Mouse (Mus musculus): ENCODE results near the gene Gm45062.

The Gm45062 gene

DNA sequence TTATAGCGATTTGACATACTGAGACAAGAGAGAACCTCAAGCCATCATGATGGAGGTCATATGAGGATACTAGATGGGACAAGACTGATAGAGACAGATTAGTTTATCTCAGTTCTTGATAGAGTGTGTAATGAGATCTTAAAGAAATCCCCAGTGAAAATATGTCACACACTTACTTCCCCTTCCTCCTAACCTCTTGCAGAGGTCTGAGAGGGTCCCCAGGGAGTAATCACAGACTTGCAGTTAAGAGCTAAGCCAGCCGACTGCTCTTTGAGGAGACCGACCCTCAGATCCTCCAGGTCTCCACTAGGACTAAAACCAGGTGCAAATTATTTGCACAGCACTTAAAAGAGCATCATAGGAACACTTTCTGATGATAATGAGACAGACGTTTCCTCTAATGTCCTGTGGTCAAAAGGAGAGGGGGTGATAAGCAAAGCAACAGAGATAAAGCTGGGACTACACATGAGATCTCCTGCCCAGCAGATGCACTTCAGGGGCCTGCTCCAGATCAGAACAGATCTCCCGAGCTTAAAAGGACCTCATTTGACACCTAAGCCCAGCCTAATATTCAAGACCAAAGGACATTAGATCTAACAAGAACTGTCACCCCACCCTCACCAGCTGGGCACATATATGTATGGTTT, 372.9 kb downstream of the Gm45062 start:
- no peak for DNase-seq

DNA sequence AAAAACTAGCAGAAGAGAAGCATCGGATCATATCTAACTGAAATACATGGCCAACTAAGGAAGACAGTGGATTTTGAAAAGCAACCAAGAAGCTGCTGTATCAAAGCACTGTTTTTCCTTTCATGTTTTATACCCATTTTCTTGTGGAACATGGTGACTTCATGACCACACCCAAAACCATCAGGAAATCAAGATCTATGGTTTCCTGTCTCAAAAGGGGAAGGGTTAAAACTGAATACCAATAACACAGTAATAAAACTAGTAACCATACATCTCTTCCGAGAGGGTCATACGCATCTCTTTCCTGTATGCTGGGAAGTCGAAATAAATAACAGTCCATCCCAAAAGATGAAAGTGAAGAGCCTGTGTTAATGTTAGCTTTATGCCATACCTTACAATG, 373.5 kb downstream of the Gm45062 start:
- DNase-seq, result no peak

DNA sequence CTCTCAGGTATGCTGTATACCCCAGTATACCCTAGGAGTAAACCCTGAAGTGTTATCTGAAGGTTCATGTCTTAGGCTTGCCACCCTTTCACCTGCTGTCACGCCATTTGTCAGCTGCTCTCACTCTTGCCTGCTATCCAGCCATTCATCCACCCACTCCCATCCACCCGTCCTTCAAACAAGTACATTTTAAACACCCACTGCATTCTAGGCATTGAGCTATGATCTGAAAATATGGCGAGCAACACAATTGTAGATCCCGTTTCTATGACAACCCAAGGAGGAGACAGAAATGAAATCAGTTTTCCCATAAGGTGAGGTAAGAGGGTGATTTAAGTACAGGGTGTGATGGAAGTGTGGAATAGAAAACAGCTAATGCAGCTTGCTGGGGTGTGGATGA, 378.9 kb downstream of the Gm45062 start:
- no peak for DNase-seq

DNA sequence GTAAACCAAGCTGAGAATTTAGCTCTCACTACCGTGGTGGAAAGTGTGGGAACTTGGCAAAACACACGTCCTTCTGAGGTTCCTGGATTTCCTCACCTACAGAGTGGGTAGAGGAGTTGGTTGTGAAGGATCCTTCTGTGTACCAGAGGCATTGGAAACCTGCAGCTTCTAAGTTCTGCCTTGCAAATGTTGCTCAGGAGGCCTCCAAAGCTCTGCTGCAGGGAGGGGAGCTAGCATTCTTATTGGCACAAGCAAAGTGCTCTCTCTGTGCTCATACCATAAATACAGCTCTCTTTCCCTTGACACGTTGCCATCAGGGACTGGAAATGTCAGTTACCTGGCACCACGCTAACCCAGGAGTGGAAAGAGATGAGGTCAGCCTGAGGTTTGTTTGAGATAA, 379.6 kb downstream of the Gm45062 start:
- DNase-seq, result no peak

DNA sequence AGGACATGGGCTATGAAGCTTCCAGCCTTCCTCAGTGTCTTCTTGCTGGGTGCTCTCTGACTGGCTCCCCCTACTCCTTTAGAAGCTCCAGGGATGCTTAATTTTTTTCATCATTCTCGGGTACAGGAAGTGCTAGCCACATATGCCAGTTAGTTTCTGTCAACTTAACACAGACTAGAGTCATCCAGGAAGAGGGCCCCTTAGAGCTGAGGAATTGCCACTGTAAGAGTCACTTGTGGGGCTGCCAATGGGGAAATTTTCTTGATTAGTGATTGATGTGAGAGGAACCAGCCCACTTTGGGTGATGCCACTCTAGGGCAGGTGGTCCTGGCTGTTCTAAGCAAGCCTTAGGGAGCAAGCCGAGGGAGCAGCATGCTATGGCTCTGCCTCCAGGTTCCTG, 380.3 kb downstream of the Gm45062 start:
- no peak for DNase-seq

DNA sequence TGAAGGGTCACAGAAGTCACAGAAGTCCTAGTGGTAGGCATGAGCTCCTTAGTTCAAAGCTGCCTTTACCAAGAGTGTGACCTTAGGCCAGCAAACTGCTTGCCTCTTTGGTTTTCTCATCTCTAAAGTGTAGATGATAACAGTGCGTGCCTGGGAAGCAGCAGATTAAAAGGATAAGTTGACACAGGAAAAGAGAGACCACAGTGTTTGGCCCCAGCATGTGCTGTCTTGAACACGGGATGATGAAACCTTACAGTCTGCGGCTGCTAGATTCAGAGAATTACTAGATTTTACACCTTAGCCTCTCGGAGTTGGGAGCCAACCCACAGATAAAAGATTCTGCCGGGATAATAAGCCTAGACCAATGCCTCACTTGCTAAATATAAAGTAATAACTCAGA, 381.6 kb downstream of the Gm45062 start:
- DNase-seq, result no peak

DNA sequence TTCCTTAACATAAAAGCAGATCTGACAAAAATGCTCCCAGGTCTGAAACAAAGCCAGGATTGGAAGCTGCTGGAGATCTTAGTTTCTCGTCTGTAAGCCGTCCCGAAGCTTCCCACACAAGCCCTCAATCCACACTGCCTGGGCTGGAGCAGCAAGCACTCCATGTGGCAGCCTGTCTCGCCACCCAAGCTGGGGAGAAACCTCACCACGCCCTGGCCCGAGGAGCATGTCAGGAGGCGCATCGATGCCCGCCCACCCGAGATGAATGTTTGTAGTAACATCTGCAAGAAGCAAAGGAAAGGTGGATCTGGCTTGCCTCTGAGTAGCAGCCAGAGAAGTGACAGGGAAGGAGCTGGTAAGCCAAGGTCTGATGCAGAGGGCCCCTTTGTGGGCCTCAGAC, 385.5 kb downstream of the Gm45062 start:
- DNase-seq, result no peak

DNA sequence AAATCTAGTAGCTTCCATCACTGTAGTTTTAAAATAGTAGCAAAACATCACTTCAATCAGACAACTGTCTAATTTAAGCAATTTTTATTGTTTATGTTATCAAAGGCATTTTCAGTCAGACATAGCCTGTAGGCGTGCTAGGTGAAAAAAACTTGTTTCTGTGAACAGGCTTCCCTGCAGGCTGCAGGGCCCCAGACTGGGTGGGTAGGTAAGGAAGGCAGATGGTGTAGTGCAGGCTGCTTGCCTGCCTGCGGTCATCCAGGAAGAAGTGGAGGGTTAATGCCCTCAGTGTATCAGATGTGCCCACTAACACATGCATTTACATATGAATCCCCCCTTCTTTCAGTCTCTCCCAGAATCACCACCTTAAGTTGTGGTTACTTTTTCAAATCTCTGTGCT, 386.5 kb downstream of the Gm45062 start:
- no peak for DNase-seq
